Mouse (Mus musculus) lung, postnatal 14 days (tissue): ENCODE results near the gene Prok1.

Experiments
- DNase-seq: peaks from one replicate; pipeline ENCODE4 v3.0.0; 2021

The Prok1 gene

DNA sequence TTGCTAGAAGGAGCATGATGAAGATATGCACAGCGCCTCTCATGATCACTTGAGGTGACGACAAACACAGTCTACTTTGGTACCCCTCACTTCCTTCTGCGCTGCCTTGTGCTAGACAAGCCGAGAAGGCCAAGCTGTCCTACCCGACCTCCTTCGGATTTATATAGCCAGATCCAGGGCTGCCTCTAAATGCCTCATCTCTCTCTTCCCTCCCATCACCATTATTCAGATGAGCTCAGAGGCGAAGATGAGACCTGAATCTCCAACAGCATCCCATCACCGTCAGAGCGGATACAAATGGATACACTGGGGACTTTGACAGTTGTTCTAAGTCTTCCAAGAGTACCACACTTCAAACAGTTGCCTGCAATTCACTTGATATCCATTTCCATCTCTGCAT, at the start of gene Prok1:
Prok1 (minus strand) TSS at position 101 of the 400 bp plus-strand sequence.
- no peak for DNase-seq

DNA sequence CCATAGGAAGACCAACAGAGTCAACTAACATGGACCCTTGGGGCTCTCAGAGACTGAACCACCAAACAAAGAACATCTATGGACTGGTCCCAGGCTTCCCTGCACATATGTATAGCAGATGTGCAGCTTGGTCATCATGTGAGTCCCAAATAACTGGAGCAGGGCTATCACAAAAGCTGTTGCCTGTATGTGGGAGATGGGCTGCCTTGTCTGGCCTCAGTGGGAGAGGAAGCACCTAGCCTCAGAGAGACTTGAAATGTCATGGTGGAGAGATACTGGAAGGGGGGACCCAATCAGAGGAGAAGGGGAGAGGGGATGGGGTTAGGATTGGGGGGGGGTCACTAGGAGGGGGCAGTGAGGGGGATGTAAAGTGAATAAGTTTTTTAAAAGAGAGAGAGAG, 47.8 kb upstream of the Prok1 start:
- DNase-seq = no peak

DNA sequence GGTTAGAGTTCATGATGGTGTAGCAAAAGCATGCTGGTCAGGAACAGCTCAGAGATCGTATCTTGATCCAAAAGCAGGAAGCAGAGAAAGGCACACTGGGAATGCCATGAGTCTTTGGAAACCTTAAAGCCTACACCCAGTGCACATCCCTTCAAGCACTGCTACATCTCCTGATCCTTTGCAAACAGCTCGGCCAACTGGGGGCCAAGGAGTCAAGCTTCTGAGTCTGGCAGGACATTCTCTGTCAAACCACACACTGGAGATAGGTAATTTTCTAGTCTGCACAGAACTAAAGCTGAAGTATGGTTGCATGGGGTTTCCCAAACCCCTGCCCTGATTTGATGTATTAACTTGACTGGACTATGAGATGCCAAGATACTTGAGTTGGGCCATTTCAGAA, 46.6 kb upstream of the Prok1 start:
- DNase-seq = no peak

DNA sequence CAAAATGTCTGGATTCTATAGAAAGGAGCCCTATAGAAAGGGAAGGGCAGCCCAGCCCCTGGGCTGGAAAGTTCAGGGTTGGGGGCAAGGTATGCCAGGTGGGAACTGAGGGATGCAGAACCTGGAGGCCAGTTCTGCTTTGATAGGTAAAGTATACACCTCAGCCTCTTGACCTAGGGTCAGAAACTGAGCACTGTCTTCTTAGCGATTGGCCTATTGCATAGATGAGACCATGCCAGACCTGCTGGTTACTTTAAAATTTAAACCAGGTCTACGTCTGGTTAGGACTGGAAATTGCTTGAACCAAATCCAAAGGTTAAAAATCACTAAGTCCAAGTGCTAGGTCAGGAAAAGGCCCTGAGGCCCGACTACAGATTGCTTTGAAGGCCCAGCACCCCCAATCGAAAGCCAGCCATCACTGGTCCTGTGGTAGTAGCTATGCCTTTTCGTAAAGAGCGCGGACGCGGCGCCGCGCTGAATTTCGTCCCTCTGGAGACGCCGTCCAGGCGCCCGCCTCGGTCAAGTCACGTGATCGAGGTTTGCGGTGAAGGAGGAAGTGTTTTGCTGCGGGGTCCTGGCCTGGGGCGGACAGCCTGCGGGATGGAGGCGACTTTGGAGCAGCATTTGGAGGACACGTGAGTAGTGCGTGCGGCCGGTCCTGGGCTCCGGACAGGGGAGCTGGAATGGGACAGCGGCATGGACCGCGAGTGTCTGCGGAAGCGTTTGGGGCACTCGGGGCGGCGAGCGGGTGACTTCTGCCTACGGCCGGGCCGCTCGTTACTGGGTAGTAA, 39.2 kb upstream of the Prok1 start, which contains the start of gene Lamtor5:
Lamtor5 (plus strand) TSS at position 380 of the 791 bp plus-strand sequence.
- DNase-seq = peak; percentile 88

DNA sequence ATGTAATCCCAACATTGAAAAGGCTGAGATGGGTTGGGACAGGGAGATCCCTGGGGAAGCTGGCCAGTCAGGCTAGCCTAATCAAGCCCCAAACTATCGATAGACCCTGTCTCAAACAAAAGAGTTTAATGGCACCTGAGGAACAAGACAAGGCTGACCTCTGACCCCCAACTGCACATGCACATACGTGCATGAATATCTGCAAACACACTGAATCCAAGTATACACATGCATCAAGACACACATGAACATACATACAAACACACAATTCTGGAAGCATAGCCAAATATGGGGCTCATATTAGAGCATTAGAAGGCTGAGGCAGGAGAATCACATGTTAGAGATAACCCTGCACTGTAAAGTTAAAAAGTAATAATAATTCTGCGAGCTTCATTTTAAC, 37.1 kb upstream of the Prok1 start:
- DNase-seq = no peak

DNA sequence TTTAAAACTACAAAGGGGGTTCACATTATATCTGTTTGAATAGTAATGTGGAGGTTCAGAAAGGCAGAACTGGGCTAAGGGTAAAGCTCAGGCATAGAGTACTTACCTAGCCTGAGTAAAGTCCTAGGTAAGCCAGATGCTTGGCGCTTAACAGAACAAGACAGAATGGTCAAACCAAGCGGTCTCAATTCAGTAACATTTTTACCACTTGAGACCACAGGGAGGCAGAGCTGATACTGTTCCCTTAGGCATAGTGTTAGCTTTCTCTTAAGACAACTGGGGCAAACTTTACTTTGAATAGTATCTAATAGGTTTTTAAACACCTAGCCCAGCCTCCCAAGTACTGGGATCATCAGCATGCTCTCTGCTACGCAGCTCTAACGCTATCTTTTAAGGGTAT, 36.5 kb upstream of the Prok1 start:
- DNase-seq = no peak

DNA sequence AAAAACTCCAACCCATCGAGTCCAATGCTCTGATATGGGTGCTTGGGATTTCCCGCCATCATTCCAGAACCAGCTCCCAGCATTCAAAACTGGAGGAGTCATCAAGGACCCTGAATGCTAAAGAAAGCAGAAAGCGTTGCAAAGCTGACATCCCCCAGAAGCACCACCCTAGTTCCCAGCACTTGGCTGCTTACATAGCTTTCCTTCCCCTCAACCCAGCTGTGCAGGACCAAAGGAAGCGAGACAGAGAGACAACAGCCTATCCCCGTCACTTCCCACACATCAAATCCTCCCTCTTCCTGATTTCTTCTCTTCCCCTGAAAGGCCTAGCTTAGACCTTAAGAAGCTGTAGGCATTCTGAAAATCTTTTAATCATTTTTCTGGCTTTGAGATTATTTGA, 35.8 kb upstream of the Prok1 start:
- DNase-seq = no peak

DNA sequence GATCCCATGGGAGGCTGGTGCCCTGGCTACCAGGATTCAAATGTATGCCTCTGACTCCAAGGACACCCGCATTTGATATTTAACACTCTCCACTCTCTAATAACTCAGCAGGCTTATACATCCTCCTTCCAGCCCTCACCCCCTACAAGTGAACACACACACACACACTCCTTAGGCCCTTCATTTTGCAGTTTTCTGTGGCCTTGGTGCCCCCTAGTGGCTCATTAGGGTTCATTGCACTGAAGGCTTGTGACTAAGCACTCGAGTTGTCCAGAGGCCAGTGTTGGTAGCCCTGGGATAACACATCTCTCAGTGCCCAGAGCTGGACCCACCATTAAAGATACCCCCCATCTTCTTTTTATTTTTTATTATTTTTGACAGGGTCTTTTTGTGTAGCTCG, 34.3 kb upstream of the Prok1 start:
- DNase-seq = peak; percentile 70

DNA sequence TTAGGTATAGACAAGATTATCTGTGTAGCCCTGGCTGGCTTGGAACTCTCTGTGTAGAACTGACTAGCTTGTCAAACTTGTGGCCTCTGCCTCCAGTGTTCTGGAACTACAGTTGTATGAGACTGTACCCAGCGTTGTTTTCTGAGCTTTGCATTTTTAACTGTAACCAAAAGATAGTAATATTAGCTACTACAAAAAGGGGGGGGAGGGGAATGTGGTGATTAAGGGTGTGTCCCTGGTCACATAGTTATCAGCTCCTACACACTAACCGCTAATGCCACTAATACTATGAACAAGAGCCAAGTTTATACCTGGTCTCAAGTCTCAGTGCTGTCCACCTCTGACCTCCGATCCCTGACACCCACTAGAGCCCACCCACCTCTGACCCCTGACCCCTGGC, 32.9 kb upstream of the Prok1 start:
- DNase-seq = no peak

DNA sequence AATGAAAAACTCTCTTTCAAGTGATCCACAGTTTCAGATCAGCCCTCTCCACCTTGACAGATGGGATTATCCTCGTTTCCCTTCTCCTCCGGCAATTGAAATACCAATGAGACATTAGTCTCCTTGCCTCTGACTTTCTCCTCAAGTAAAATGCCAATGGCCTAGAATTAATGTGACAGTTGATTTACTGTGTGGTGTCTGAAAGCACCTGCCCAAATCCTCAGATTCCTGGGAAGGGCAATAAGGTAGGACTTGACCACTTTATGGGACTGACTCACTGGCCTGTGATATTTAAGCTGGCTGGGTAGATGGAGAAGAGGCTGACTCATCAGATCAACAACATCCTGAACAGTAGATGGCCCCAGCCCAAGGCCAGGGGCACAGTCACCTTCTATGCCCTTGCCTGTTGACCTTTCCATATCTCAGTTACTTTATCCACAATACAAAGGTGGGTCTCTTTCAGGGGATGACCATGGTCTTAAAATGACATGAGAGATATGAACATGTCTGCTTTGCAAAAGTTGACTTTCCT, 27.4 kb upstream of the Prok1 start:
- no peak for DNase-seq

DNA sequence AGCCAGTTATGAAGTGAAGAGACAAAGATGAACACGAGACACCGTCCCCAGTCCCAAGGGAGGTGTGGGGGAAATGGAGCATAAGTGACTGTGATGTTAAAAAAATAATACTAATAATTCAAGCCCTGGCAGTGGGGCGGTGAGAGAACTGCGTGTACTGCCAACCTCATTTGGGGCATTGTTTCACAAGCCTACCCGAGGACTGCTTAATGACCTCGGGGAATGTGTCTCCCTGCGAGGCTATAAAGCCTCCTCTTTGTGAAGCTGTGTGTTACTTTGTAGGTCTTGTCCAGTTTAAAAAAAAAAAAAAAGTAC, 22.3 kb upstream of the Prok1 start:
- peak; percentile 48 for DNase-seq

DNA sequence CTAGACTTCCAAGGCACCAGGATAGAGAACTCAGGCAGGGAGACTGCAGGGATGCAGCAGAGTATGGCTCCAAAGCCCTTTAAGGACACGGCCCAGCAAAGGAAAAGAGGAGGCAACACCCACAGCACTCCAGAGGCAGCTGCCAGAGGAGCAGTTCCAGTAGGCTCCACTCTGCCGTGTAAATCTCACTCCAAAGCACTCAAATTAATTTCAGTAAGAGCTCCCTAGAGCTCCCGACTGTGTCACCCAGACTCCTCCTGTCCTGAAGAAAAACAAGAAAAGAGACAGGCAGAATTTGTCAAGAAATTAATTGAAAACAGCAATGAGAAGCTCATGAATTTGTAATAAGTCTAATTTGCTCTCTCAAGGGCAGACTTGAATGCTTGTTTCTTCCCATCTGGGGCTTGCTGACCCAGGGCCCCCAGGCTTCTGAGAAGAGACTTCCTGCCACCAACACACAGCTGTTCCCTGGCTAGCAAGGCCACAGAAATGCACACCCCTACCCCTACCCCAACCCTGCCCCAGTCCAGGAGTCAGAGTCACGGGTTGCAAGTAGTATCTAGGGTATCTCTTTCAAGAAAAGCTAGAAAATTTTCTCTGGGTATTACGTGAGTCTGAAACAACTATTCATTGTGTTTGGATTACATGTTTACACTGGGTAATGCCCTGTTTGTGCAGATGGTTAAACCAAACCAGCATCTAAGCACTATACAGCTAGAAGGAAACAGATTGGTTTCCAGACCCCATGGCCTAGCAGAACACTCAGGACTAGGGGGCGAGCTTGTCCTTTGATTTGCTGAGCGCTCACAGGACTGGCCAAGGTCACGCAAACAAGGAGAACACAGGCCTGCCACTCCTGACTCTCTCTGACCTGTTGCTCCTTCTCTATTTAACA, 21.7 kb upstream of the Prok1 start:
- no peak for DNase-seq

DNA sequence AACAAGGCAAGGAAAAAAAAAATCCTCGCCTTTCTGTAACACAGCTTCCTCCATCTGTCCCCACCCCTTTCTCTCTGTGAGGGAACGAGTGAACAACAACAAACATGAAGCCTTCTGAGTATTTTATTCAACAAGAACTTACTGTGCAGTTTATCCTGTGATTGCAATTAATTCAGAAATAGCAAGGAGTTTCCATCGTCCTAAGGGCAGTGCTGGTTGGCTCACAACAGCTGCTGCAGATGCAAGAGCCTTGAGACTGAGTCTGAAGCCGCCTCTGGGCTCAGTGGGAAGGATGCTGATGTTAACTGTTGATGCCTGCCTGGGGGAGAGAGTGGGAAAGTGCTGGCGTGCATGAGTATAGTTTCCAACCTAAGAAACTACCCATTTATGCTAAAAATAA, 18.4 kb upstream of the Prok1 start:
- DNase-seq = no peak

DNA sequence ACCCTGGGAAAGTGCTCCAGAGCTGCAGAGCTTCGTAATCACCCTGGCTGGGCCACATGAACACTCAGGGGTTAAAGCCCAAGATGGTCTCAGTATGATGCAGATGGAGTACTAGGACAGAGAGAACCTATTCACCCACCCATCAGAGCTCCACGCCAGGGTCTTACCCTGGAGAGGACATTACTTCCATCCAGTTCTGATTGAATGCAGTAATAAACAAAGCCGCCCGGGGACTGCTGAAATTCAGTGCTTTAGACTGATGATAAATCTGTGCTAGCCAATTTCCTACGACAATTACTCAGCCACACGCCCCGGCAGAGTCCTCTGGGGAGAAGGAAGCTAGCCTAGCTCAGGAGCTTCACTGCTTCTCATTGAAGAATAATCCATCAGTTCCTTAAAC, 17.2 kb upstream of the Prok1 start:
- DNase-seq = no peak

DNA sequence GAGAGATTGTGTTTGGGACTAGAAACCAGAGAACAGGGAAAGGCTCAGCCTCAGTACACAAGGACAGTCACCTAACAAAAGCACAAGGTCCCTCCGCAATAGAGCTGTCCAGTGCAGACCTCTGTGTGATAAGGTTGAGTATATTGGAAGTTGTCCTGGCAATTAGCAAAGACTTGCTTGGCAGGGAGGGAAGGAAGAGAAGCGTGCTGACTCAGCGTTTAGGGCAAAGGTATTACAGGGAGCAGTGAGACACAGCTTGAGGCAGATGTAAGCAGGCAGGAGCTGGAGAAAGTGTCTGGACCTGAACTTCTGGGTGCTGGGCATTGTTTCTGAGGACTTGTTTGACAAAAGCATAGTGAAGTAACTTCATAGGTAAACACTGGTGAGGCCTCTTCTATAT, 16.5 kb upstream of the Prok1 start:
- no peak for DNase-seq

DNA sequence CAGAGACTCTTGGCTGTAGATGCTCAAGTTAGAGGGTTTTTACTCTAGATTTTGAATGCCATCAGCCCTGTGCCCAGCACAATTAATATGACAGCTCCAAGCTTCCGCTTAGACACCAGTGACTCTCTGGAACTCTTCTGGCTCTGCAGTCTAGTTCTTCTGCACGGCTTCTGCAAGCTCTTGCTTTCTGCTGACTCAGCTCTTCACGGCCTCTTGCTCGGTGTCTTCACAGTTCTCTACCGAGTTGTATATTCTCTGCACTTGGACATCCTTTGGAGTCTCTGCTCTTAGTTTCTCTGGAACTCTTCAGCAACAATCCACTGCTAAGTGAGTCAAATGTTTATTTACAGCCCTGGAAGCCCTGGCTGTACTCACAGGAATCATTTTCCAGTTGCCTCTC, 14.4 kb upstream of the Prok1 start:
- DNase-seq = no peak

DNA sequence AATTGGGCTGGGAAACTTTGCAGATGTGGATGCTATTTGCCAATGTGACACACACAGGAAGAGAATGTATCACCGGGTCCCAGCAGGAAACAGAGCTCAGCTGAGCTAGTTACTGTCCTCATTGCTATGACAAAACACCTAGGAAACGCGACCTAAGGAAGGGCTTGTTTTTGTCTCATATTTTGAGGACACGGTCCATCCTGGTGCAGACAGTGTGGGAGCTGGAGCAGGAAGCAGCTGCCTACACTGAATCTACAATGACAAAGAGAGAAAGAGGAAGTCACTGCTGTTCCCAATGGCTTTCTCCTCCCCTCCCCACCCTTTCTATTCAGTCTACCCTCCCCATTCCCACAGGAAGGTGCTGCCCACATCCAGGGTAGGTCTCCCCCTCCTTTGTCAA, 12.5 kb upstream of the Prok1 start:
- DNase-seq = no peak

DNA sequence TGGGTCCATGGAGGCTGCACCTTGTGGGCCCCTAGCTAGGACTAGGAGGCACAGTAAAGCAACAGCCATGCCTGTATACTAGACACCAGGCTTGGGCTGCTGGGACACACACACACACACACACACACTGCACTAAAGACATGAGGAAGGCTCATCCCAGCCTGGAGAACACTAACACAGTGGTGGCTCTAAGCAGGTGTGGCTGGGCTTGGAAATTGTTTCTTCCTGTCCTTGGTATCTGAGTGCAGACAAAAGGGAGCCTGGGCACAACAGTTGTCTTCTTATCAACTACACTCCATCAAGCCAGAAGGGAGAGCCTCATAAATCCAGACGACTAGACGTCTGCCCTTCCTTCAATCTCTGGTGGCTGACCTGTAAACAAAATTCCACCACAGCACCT, 10.8 kb upstream of the Prok1 start:
- no peak for DNase-seq

DNA sequence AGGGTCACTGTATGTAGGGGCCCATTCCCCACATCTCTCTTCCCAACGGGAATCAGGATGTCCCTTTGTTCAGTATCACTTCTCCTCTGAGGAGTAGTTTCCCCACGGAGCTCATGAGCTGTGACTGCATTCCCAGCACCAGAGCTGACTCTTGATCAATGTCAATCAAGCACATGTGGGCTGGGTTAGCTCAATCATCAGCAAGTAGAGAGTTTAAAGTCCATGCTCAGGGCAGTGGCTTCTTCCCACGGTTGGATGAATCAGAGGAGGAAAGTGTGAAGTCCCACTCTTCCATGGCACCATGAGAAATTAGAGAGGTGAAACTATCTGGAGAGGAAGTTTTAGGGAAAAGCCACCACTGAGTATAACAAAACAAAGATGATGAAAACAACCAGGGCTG, 9.5 kb upstream of the Prok1 start:
- no peak for DNase-seq

DNA sequence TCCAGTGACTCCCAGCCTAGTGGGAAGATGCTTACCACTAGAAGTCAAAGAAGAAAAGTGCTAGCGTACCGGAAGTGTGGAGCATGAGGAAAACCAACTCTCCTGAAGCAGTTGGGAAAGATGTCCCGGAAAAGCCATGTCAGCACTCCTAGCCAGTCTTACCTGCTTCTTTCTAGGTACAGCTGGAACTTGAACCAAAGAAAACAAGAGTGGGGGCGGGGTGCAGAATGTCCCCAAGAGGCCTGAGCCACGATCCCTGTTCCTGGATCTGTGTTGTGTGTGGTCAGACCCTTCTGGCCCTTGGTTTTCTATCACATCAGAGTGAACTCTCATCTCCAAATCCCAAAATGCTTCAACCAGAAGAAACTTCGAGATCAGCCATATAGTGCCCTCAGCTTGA, 7.4 kb upstream of the Prok1 start:
- no peak for DNase-seq

DNA sequence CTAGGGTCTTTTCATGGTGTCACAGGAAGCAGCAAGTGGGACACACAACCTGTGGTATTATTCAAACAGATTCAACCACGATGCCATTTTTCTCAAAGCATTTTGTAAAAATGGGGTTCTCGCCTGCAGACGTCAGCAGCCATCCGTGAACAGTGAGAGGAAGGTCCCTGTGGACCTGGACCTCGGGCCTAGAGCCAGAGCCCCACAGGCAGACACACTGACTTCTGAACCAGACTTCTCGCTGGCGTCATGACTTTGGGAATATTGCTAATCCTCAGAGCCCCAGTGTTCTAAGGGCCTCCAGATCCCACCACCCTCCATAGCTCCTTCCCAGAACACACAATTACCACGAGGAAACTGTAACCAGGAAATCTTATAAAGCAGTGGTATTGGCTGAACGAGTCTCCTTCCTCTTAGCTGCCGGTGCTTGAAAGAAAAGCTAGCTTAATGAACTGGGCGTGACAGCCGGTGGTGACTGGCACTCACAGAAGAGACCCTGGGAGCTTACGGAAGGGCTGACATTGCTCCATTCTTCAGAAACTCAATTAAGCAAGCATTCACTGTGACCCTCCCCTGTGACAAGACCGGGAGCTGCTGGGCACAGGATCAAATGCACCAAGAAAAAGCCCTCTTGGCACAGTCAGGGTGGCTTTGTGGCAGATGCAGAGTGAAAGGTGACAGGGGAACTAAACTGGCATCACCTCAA, 2.0 kb upstream of the Prok1 start:
- no peak for DNase-seq

DNA sequence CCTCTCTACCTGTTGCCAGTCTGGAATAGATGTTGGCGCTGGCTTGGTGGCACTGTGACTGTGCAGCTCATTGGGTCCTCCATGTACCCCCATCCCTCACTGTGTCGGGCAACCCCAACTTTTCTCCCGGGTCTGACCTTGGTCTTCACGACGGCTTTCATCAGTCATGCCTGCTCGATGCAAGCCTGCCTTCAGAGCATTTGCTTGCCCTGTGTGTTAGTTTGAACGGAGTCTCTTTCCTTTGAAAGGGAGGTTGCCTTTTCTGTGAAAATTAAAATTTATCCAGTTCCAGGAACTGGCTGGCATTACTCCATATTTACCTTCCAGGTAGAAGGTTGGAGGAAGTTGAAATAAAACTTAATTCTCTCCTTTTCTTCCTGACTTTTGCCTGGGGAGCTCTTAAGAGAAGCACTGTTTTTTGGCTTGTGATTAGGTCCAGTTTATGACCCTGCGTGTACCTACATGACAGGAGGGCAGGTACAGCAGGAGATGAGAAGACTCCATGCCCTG, 981 bp downstream of the Prok1 start:
- no peak for DNase-seq

DNA sequence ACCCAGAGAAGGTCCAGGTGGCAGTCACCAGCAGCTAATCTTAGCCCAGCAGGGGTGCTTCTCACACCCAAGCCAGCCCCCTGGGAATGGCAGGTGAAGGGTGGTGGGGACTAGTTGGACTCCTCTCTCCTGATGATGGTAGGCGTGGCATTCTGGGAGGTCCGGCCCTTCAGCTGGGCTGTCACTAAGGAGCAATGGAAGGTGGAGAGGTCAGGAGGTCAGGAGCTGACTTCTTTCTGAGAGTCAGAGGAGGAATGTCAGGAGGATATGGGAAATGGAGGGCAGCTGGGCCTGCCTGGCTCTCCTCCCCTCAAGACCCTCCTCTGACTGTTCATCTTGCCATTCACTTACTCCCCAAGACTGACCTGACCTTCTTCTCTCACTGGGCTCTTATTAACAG, 1.5 kb downstream of the Prok1 start:
- no peak for DNase-seq
